Mouse (Mus musculus) bone marrow, adult 2 months (tissue): ENCODE results near the gene Arhgap6.

Experiments used
- CTCF ChIP-seq: fragments of 200-500 bp; IDR thresholded peaks from 2 replicates; pipeline ENCODE4 v1.5.1; 2011; ENCODE audit warnings: low read length, control low read depth; ENCODE audit not compliant: control insufficient read depth, insufficient read depth
- POLR2A ChIP-seq: fragments of 200-500 bp; IDR thresholded peaks from 2 replicates; pipeline ENCODE4 v1.6.1; 2011; ENCODE audit warnings: low read depth, mild to moderate bottlenecking, control low read depth, low read length, borderline replicate concordance; ENCODE audit not compliant: control insufficient read depth

GRCm38 (mm10) chrX:169034390-169034789, 239.5 kb downstream of the Arhgap6 start:
- TF ChIP-seq CTCF (no peak), POLR2A (no peak)
